Mouse (Mus musculus): ENCODE measurements around the gene Gfra1.

Gene Gfra1

DNA sequence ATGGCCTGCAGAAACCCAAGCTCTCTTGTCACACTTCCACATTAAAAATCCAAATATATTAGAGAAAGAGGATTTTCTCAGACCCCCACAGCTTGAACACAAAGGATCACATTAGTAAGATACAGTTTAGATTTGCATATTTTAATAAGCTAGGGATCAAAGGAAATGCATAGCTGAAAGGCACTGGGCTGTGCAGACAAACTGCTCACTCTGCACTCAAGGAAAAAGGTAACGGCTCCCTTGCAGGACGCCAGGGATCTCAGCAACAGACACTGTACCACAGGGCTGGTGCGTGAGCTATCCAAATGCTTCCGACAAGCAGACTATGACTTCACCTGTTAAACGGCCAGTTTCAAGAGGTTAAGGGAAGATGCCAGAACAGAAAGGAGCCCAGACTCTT lies 127.7 kb downstream of the Gfra1 start:
- DNase-seq (ENCODE audit: low spot score), result no peak

DNA sequence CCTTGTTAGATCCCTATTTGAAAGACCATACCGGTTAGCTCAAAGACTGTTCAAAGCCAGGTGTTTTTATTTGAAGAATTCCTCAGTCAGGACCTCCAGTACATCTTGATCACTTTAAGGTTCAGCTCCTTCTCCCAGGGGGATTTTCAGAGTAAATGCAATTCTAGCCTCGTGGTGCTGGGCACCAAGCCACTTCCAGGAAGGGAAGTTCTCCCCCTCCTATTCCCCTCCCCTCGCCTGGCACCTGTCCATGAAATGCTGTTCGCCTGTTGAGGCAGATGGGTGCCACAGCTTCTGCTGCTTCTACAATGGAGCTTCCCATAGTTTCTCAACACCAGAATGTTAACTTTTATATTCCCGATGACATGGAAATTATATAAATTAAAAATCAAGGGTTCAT lies 139.2 kb downstream of the Gfra1 start:
- peak; percentile 46 for DNase-seq (ENCODE audit: low spot score)

DNA sequence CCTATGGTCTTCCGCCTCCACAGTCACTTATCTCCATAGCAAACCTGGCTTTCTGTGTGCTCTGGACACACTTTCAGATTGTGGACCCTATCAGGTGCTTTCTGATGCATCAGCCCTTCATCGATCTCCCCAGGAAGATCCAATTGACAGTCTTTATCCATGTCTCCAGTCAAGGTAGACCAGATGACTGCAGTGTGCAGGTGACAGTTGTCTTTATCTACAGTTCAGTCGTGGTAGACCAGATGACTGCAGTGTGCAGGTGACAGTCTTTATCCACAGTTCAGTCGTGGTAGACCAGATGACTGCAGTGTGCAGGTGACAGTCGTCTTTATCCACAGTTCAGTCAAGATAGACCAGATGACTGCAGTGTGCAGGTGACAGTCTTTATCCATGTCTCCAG lies 140.0 kb downstream of the Gfra1 start:
- no peak for DNase-seq (ENCODE audit: low spot score)

DNA sequence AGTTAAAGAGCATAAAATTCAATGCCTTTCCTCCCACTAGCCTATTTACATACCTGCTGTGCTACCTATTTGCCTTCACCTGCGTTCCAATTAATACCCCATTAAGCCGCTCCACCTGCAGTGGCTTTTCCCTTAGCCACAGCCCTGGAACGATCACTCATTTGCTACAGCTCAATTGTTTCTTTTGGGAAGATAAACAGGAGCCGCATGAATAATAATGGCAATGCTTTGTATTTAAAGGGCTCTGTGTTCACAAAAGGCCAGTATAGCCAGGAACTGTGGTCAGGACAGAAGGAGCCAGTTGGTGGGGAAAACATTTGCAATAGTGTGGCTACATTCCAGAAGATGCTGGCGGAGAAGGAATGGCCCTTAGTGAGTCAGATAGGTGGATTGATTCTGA lies 141.1 kb downstream of the Gfra1 start:
- DNase-seq (ENCODE audit: low spot score), result no peak

DNA sequence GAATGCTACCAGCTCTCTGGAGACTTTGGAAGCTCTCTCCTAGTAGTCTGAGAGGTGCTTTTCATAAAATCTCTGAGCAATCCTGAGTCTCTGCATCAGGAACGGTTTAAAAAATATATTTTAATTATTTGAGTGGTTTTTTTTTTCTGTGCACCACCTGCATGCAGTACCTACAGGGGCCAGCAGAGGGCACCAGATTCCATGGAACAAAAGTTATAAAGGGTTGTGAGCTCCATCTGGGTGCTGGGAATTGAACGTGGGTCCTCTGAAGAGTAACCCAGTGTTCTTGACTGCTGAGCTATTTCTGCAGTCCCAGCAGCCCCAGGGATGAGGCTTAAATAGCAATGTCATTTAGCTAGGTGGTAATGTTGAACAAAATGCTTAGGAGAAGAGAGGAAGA lies 141.9 kb downstream of the Gfra1 start:
- no peak for DNase-seq (ENCODE audit: low spot score)

DNA sequence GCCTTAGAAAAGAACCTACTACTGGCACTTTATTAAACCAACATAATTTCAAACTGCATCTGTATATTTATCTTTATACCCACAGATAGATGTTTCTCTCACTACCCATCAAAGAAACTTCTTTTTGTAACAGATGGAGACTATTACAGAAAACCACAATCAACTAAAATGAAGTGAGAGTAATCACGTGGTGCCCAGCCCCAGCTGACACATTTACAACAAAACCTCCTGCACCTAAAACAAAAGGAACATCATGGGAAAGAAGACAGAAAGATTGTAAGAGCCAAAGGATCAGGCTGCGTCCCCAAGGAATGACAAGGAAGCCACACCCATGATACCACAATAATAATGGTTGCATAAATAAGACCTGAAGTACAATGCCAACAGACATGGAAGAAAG lies 143.2 kb downstream of the Gfra1 start:
- DNase-seq (ENCODE audit: low spot score), result no peak

DNA sequence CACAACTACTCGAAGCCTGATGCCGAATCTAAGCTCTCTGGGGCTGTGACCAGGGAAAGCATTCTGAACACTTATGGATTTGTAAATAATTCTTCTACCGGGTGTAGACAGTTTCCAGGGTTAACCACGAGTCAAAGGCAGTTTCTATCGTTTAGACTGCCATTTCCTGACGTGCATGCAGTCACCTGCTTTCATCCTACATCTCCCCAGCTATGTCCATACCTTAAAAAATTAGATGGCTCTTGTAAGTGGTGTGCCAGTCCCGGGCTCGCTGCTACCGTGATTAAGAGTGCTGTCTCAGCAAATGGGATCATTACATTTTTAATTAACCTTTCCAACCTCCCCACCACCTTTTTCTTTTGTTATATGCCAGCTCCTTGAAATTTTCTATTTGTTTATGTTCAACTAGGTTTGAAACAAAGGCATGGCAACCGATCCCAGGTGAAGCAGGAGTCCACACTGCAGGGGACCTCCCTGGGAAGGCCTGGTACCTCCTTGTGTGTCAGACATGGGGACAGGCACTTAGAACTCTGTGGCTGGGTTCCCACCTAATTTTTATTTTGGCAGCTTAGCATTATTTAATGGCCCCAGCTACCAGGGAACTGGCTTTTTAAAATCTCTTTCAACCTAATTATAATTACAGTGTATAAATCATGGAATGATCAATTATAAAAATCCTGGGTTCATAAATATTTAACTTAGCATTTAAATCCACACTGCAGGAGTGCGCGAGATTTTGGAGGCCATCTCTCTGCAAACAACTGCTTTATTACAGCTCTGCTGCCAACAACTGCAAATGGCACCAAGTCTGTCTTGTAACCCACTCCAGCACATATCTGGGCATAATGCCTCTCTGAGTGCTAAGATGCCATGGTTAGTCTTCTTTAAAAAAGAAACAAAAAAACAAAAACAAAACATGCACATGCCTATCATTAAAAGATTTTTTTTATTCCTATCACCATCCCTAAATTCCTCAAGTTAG lies 145.1 kb downstream of the Gfra1 start:
- no peak for DNase-seq (ENCODE audit: low spot score)

DNA sequence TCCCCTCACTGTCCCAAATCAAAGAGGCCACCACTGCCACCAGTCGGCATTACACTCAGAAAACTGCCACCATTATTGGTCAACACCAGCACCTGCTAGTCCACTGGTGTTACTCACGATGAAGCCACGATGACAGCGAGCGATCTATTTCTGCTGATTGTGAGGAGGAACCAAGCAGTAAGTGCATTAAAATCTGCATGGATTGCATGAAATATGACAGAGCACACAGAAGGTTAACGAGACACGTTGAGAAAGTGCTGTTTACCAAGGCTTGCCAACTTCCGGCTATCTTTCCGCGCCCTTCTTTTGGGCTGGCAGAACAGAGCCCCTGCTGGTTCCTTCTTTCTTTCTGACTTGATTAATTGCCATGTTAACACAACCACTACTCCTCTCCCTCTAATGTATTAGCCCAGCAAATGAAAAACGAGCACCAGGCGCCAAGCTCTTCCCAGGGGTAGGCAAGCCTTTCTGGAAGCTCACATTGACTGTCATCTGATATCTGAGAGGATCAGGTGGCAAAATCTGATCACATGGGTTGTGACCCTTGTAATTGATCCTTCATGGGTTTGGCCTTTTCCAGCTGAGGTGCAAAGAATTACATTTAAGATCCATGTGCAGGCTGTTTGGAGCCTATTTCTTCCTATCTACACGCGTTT lies 146.0 kb downstream of the Gfra1 start:
- no peak for DNase-seq (ENCODE audit: low spot score)

DNA sequence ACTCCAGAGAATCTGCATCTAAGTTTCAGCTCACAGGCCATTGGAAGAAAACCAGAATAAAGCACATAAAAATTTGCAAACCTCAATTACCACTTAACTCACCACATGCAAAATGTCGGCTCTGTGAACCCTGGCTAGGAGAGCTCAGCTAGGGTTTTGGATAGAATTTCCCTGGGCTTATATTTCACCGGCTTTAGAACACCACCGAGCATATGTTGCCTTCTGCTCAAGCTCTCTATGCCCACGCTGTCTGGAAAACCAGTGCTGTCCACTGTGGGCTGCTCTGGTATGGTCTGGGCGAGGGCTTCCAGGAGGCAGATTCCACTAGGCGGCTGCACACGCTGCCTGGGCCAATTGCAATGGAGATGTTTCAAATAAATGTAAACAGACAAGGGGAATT lies 154.6 kb downstream of the Gfra1 start:
- DNase-seq (ENCODE audit: low spot score), result no peak

DNA sequence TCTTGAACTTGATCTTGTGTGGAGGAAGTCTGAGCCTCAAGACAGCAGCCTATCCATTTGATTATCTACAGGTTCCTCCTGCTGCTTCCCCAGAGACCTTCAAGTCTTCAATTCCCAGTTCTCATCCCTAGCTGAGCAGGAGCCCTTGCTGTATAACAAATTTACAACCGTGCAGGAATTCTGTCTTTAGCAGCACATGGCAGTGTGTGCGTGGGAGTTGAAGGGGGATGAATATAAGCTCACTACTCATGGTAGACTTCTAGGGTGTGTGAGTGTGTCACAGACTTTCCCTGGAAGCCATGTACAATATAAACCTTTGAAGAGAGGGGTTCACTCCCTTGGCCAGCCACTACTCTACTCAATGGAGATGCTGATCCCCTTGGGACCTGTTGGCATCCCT lies 157.8 kb downstream of the Gfra1 start:
- no peak for DNase-seq (ENCODE audit: low spot score)

DNA sequence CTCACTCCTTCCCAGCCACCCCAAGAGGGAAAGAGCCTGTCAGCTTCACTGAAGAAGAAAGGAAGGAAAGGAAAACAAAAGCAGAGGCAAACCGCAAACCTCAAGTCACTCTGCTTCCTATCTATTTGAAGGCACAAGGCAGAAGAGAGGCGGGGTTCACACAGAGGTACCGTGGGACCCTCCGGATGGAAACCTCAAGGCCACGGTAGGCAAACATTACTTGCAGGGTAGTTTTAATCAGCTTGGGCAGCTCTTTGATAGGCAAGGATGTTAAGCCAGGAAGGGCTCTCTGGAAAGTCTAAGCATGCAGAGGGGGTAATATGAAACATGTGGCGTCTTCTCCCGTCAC lies 158.9 kb downstream of the Gfra1 start:
- DNase-seq (ENCODE audit: low spot score), result no peak

DNA sequence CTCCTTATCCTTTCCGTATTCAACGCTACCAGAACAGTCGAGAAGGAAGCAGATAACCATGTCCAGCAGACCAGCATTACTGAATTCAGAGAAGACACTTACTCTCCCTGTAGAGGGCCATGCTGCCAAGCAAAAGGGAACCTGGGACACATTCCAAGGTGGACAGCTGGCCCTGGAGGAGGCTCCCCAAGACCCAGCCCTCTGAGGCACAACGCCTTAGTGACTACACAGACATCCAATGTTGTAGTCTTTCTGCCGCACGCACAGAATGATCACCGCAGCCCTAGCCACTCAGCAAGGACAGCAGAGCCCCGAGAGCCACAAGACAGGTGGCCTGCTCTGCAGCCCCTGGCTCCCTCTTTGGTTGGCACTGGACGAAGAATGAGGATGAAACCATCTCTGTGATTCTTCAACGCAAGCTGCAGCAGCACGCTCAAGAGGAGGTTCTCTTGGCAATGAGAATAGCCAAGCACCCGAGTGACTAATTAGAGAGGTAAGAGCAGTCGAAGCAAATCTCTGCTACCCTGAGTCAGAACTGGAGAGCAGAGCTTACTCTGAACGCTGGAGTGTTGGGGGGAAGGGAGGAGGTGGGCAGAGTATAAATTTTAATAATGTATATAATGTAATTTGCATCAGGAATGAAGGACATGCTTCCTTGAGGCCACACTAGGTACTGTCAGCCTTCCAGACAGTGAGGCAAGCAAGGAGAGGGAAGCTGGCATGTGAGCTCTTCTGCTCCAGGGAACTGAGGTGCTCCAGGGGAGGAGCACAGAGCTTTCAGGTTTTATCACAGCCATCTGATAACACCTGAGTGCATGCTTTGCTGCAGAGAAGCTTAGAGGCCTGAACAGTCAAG lies 159.5 kb downstream of the Gfra1 start:
- DNase-seq (ENCODE audit: low spot score), result peak; percentile 28

DNA sequence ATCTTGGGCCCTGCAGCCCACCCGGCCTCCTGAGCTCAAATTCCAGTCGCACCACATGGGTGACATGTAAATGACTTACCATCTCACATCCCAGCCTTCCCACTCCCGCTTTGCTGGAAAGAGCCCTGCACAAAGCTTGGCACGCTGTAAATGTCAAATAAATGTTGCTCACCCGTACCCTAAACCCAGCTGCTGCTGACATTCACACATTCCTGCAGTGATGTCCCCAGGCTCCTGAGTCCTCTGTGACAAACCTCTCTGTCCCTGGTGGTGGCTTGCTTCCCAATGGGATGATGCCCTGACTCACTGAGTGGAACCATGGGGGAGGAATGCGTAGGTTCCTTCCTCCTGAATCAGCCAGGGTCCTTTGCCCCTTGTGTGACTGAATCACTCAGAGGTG lies 167.6 kb downstream of the Gfra1 start:
- DNase-seq (ENCODE audit: low spot score), result no peak

DNA sequence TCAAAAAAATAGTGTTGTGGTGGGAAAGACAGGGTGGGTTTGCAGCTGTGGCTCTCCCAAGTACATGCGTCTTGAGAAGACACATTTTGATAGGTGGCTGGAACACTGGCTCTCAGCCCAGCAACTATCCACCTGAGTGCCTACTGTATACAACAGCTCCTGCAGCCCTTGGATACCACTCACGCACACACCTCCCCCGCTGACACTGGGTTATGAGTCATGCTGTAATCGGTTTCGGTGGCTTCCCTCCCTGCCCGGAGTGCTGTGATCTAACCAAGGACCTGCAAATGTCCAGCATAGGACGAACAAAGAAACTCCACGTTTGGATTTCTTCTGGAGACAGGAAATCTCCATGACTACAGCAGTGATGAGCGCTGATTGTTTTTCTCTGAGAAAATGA lies 180.4 kb downstream of the Gfra1 start:
- no peak for DNase-seq (ENCODE audit: low spot score)

DNA sequence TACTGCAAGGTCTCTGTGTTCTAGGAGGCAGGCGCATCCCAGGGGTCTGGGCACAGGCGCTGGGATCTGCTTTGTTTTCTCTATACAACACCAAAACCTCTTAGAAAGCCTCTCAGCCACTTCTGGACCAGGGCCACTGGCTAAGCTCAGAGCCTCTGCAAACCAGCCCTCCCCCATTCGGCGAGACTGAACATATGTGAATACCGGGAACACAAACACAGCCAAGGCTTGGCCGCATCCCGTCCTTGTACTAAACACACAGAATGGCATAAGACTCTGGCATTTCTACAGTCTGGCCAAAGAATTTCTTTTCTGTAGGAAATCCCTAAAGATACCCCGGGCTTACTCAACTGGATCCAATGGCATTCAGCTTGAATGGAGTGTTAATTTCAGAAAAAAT lies 183.9 kb downstream of the Gfra1 start:
- no peak for DNase-seq (ENCODE audit: low spot score)

DNA sequence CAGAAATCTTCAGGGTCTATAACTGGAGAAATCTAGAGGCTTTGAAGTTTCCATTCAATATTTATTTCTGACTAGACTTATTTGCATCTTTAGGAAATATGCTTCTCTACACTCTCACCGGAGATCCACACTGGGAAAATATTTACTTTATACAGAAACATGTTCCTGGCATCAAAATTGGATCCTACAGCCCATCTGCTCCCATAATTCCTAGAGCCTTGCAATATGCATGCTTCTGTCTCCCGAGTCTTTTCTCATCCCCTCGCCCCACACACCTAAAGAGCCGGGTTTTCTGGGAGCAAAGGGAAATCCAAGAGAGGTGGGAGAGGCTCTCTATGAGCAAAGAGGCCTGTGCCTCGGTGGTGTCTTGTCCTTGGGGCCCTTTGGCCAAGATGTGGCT lies 184.9 kb downstream of the Gfra1 start:
- no peak for DNase-seq (ENCODE audit: low spot score)

DNA sequence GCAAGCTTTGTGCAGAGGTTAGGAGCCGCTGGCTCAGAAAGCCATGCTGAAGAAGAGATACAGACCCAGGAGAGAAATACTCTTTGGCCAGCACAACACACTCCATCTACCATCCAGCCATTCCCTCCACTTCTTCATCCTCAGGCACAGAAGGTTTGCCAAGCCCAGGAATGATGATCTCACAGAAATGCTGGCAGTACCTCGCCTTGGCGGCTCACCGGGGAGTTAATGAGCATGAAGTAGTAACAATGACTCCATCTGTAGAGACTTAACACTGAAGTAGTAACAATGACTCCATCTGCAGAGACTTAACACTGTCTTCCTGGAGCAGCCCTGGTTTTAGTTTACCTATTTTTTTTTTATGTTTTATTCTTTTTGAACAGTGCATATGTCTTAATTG lies 187.2 kb downstream of the Gfra1 start:
- no peak for DNase-seq (ENCODE audit: low spot score)

DNA sequence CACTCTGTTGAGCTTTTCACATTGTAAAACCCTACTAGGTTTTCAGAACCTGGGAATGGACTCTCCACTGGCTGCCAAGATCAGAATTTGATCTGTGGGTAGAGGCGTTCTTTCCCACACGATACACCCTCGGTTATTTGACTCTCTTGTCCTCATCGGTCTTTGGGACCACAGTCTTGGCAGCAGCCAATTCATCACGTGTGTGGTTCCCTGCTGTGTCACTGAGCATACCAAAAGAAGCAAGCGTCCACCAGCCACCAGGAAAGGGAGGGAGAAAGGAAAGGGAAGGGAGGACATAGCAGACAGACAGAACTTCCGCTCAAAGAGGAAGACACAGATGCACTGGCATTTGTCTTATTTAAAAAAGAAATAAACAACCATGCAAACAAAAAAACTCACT lies 189.1 kb downstream of the Gfra1 start:
- DNase-seq (ENCODE audit: low spot score), result no peak

DNA sequence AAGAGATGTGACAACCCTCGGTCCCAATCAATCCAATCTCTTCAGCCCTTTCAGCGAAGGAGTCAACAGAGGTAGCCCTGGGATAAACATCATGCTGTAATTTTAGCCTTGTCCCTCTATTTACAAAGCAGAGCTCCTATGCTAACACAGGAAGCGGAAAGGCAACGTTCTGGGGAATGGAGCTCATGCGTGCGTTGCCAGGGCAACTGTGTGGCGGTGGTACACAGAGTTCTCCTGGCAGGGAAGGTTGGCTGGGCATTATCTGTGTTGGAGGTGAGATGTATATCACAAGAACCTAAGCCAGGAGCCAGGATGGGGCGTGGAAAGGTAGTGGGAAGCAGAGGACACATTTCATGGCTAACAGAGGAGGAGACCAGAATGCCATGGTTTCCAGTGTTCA lies 194.8 kb downstream of the Gfra1 start:
- no peak for DNase-seq (ENCODE audit: low spot score)

DNA sequence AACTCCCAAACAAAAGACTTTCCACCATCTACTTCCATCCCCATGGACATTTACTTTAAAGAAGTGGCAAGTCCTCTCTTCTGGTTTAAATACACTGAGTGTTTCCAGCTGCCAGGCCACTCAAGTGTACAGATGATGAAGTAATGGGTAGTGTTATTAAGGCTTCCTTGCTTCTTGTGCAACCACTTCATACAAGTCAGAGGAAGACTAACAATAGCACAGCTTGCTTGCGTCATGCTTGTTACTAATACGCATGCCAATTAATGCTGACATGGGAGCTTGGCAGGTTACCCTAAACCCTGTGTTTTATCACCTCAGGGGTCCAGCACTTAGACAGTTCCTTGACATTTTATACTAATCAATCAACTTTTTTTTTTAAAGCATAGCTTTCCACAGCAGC lies 196.5 kb downstream of the Gfra1 start:
- DNase-seq (ENCODE audit: low spot score), result no peak

DNA sequence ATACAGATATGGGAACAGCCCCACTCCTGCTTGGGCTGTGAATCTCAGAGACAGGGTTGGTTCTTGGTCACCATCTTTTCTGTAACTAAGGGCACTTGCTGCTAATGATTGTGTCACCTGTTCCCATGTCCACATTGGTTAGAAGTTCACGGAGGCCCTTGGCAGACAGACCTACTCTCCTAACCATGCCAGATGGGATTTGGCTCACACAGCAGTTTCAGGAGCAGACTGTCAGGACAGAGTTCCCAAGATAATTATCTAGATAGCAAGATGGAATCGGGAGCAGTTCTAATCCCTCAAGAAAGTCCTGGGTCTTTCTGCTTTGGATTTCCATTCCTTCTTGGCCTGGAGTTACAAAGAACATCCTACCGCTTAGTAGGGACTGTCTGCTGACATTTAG lies 199.2 kb downstream of the Gfra1 start:
- DNase-seq (ENCODE audit: low spot score), result no peak

DNA sequence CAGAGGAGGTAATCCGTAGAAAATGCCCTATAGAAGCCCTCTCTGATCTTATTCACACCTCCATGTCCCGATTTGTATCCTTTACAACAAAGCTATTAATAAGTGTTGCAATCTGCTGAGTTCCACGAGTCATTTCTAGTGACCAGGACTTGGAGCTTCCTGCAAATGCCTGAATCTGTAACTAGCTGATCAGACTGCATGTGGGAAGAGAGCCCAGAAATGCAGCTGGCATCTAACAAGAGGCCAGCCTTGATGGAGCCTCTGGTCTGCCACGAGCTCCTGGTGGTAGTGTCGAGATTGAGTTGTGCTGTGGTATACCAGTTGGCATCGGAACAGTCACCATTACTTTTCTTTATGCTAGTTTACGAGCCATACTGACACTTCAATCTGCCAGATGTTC lies 200.3 kb downstream of the Gfra1 start:
- peak; percentile 32 for DNase-seq (ENCODE audit: low spot score)

DNA sequence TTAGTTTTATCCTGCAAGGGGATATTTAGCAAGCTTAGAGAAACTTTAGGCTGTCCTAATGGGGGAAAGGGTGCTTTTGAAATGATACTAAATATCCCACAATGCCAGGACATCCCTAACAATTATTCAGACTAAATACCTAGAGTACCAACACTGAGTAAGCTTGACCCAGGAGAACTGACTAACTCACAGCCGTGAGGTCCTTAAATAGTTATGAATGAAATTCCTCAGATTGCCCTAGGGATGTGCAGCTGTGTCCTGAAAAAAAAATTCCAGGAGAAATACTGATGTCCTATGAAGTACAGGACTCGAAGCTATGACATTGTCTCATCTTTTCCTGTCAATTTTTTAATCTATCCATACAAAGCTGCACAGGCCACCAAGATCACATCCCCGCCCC lies 201.5 kb downstream of the Gfra1 start:
- DNase-seq (ENCODE audit: low spot score), result no peak

Measured in layer of hippocampus, adult 11-12 months (tissue).